Mouse (Mus musculus): Measurements from ENCODE around the gene Vmn2r85. TPM values are rescaled to one million over a fixed set of nuclear protein-coding genes. Genes with fewer than 3 reads are reported as not detected.

Gene Vmn2r85
- not detected for polyA plus RNA-seq (2017; shearing (Covaris generic))

DNA sequence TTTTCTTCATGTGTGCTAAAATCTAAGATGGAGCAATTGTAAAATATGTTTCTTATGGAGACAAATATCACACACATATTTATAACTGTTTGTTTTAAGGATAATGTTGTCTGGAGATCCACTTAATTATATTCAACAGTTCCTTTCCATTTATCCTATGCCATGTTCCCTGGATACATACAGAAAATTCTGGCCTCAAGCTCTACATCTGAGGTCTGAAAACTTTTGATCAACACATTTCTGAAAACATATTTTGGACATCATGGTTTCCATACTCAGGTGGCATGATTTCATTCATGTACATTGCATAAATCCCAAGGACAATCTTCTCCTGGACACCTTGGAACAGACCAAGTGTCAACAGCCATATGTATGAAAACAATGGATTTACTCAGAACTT is at the start of gene Vmn2r85:
Gene Vmn2r85, minus strand, starts transcription at position 101 of the 400 bp plus-strand sequence.

DNA sequence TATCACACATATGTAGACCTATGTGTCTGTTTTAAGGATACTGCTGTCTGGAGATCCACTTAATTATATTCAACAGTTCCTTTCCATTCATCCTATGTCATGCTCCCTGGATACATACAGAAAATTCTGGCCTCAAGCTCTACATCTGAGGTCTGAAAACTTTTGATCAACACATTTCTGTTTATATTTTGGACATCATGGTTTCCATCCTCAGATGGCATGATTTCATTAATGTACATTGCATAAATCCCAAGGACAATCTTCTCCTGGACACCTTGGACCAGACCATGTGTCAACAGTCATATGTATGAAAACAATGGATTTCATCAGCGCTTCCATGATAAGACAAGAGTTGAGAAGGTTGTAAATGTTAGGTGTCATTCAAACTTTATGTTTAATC is 26.4 kb upstream of the Vmn2r85 start, which contains the start of gene Vmn2r86:
Gene Vmn2r86, minus strand, starts transcription at position 101 of the 400 bp plus-strand sequence.

DNA sequence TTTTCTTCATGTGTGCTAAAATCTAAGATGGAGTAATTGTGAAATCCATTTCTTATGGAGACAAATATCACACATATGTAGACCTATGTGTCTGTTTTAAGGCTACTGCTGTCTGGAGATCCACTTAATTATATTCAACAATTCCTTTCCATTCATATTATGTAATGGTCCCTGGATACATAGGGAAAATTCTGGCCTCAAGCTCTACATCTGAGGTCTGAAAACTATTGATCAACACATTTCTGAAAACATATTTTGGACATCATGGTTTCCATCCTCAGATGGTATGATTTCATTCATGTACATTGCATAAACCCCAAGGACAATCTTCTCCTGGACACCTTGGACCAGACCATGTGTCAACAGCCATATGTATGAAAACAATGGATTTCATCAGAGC is 35.3 kb downstream of the Vmn2r85 start, which contains the start of gene Vmn2r84:
Gene Vmn2r84, minus strand, starts transcription at position 101 of the 400 bp plus-strand sequence.

Other genes with a start within 250 kb of the Vmn2r85 start
- gene Olfr826, start 245.5 kb downstream of the Vmn2r85 start, polyA plus RNA-seq (2017; shearing (Covaris generic)): under 1 TPM; 0.19 to 0.62 TPM
- gene Olfr827, start 215.3 kb downstream of the Vmn2r85 start, polyA plus RNA-seq (2017; shearing (Covaris generic)): not detected
- under 1 TPM in 1 of 2 experiments, not detected in 1; 0.06 TPM for gene Neurod4, start 149.5 kb downstream of the Vmn2r85 start, polyA plus RNA-seq (2017; shearing (Covaris generic))
- 100 to 1,000 TPM; 217 to 227 TPM for gene Tespa1, start 106.8 kb downstream of the Vmn2r85 start, polyA plus RNA-seq (2017; shearing (Covaris generic))
- gene Vmn2r84, start 35.4 kb downstream of the Vmn2r85 start, polyA plus RNA-seq (2017; shearing (Covaris generic)): under 1 TPM; 0.78 to 0.81 TPM
- under 1 TPM; 0.02 to 0.28 TPM for gene Vmn2r86, start 26.3 kb upstream of the Vmn2r85 start, polyA plus RNA-seq (2017; shearing (Covaris generic))
- not detected for gene Vmn2r87, start 67.7 kb upstream of the Vmn2r85 start, polyA plus RNA-seq (2017; shearing (Covaris generic))